Mouse (Mus musculus): ENCODE results near the gene Mansc4. TPM values are rescaled to one million over a fixed set of nuclear protein-coding genes. Genes with fewer than 3 reads are reported as not detected.
A peak's percentile ranks its signal among the peaks of the same experiment; 100 is the strongest.

The Mansc4 gene
- total and polyA plus RNA-seq, 2 experiments from 2014 or later, result 1.6 TPM

DNA sequence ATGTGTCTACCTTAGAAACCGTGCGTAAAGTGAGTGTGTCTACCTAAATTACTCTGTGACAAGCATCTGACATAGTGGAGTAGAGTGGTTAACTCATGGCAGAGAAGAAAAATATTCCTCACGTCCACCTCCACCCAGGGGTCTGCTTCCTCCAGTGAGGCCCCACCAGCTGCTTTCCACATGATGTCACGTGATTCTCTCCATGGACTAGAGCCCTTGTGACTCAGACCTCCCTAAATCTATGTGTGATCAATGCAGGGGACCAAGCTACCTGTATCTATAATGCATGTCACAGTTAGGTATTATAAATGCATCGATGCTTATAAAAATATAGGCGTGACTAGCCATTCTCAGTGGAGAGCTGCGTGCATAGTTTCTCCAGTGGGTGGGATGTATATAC lies 7.9 kb upstream of the Mansc4 start:
- H3K4me3 ChIP-seq (ENCODE audit: low read depth, low read length), result no peak overlapping the region
- H3K4me2 ChIP-seq (ENCODE audit: low read depth), result no peak overlapping the region
- no peak for TF ChIP-seq CTCF (IDR thresholded peaks at IDR 0.05; ENCODE audit: low read depth)
- peaks cover 2% of the 10 kb centered on the region; the same call in 1 of the 2 replicates for H3K36me3 ChIP-seq (ENCODE audit: insufficient read depth)
- H3K4me1 ChIP-seq (ENCODE audit: insufficient read depth), result peaks cover 15% of the 10 kb centered on the region; the same call in 1 of the 2 replicates
- no peaks in the 10 kb centered on the region for H3K27me3 ChIP-seq (ENCODE audit: insufficient read depth, low read length)
- no peaks in the 10 kb centered on the region for H3K9me3 ChIP-seq (ENCODE audit: low read length)
- WGBS, result 86% methylated on average over 7 of the region's 7 CpGs
- H3K9ac ChIP-seq, result no peak overlapping the region
- no peak for ATAC-seq
- DNase-seq, result no peak
- no peak overlapping the region for H3K27ac ChIP-seq (ENCODE audit: low read depth, low read length)

DNA sequence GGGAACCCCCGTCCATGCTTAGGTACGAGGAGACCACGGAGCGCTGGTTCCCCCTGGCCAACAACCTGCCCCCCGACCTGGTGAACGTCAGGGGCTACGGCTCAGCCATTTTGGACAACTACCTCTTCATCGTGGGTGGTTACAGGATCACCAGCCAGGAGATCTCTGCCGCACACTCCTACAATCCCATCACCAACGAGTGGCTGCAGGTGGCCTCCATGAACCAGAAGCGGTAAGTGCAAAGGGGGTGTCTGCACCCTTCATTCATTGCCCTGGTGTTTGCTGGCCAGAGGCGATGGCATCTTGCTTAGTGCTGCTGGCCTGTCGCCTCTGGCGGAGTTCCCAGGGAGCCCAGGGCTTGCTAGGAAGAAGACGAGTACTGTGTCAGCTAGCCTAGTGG lies 5.3 kb upstream of the Mansc4 start:
- DNase-seq (peak; percentile 67), ATAC-seq (peak; percentile 12)
- H3K4me2 ChIP-seq (ENCODE audit: low read depth), result peak overlapping the region; percentile 95
- H3K9ac ChIP-seq, result peak overlapping the region; percentile 88
- WGBS, result 3% methylated on average over 15 of the region's 15 CpGs
- H3K4me1 ChIP-seq (ENCODE audit: insufficient read depth), result peaks cover 15% of the 10 kb centered on the region; the same call in 1 of the 2 replicates
- H3K27ac ChIP-seq (ENCODE audit: low read depth, low read length), result peak overlapping the region; percentile 86
- no peak for TF ChIP-seq CTCF (IDR thresholded peaks at IDR 0.05; ENCODE audit: low read depth)
- H3K4me3 ChIP-seq (ENCODE audit: low read depth, low read length), result peak overlapping the region; percentile 69
- no peaks in the 10 kb centered on the region for H3K27me3 ChIP-seq (ENCODE audit: insufficient read depth, low read length)
- peaks cover 2% of the 10 kb centered on the region; the same call in 1 of the 2 replicates for H3K36me3 ChIP-seq (ENCODE audit: insufficient read depth)
- no peaks in the 10 kb centered on the region for H3K9me3 ChIP-seq (ENCODE audit: low read length)

GRCm38 (mm10) chr6:147091136-147092120 lies 4.6 kb upstream of the Mansc4 start, which contains the start of gene Klhl42:
Gene Klhl42, plus strand, starts transcription at chr6:147091379.
- Histone ChIP-seq H3K9me3 (ENCODE audit: low read length) (no peaks in the 10 kb centered on the region), H3K9ac (peak within 1 kb of the TSS; percentile 88), H3K27me3 (ENCODE audit: insufficient read depth, low read length) (no peaks in the 10 kb centered on the region), H3K36me3 (ENCODE audit: insufficient read depth) (peaks cover 2% of the 10 kb centered on the region; the same call in 1 of the 2 replicates), H3K4me3 (ENCODE audit: low read depth, low read length) (peak within 1 kb of the TSS; percentile 69), H3K27ac (ENCODE audit: low read depth, low read length) (peak within 1 kb of the TSS; percentile 86), H3K4me1 (ENCODE audit: insufficient read depth) (peaks cover 15% of the 10 kb centered on the region; the same call in 1 of the 2 replicates), H3K4me2 (ENCODE audit: low read depth) (peak within 1 kb of the TSS; percentile 95)
- DNase-seq, result peak; percentile 81
- 3% methylated on average over 98 of the region's 99 CpGs for WGBS
- no peak for TF ChIP-seq CTCF (IDR thresholded peaks at IDR 0.05; ENCODE audit: low read depth)
- ATAC-seq, result peak; percentile 89

GRCm38 (mm10) chr6:147090191-147090590 lies 3.4 kb upstream of the Mansc4 start:
- H3K9ac ChIP-seq, result no peak overlapping the region; the same call in 1 of the 2 replicates

GRCm38 (mm10) chr6:147088517-147088916 lies 1.7 kb upstream of the Mansc4 start:
- Histone ChIP-seq H3K4me2 (ENCODE audit: low read depth) (no peak overlapping the region), H3K4me3 (ENCODE audit: low read depth, low read length) (no peak overlapping the region), H3K27ac (ENCODE audit: low read depth, low read length) (no peak overlapping the region), H3K4me1 (ENCODE audit: insufficient read depth) (peaks cover 10% of the 10 kb centered on the region; the same call in 1 of the 2 replicates), H3K9me3 (ENCODE audit: low read length) (no peaks in the 10 kb centered on the region), H3K36me3 (ENCODE audit: insufficient read depth) (no peaks in the 10 kb centered on the region), H3K9ac (no peak overlapping the region), H3K27me3 (ENCODE audit: insufficient read depth, low read length) (no peaks in the 10 kb centered on the region)
- ATAC-seq (no peak), DNase-seq (no peak)
- 0 out of 2 replicates have a peak, but pooled peaks have one; percentile 16 for TF ChIP-seq CTCF (IDR thresholded peaks at IDR 0.05; ENCODE audit: low read depth)
- WGBS, result 81% methylated on average over 3 of the region's 3 CpGs

More at GRCm38 (mm10) chr6:147090191-147090590, 3.4 kb upstream of the Mansc4 start:
- no peak overlapping the region; the same call in 1 of the 2 replicates for H3K4me3 ChIP-seq (ENCODE audit: low read depth, low read length)
- peak; percentile 35 for DNase-seq
- TF ChIP-seq CTCF (IDR thresholded peaks at IDR 0.05; ENCODE audit: low read depth), result no peak
- ATAC-seq, result no peak
- H3K27me3 ChIP-seq (ENCODE audit: insufficient read depth, low read length), result no peaks in the 10 kb centered on the region
- H3K9me3 ChIP-seq (ENCODE audit: low read length), result no peaks in the 10 kb centered on the region
- WGBS, result 45% methylated on average over 5 of the region's 5 CpGs
- peak overlapping the region; percentile 95 for H3K4me2 ChIP-seq (ENCODE audit: low read depth)
- H3K27ac ChIP-seq (ENCODE audit: low read depth, low read length), result no peak overlapping the region
- peaks cover 15% of the 10 kb centered on the region; the same call in 1 of the 2 replicates for H3K4me1 ChIP-seq (ENCODE audit: insufficient read depth)
- peaks cover 2% of the 10 kb centered on the region; the same call in 1 of the 2 replicates for H3K36me3 ChIP-seq (ENCODE audit: insufficient read depth)

DNA sequence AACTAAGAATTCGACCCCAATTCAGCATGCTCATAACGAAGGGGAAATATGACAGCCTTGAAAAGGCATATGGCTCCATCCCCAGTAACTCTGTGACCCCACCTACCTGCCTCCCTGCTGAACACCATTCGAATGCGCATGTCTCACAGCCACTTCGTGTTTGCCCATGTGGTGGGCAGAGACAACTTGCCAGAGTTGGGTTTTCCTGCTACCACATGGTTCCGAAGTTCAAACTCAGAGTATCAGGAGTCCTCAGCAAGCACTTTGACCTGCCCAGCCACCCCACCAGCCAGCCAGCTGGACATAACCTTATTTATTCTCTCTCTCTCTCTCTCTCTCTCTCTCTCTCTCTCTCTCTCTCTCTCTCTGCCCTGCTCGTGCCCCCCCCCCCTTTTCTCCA lies 904 bp upstream of the Mansc4 start:
- TF ChIP-seq CTCF (IDR thresholded peaks at IDR 0.05; ENCODE audit: low read depth), result no peak
- H3K4me1 ChIP-seq (ENCODE audit: insufficient read depth), result peaks cover 6% of the 10 kb centered on the region; the same call in 1 of the 2 replicates
- no peak overlapping the region for H3K9ac ChIP-seq
- ATAC-seq (no peak), DNase-seq (no peak)
- H3K27me3 ChIP-seq (ENCODE audit: insufficient read depth, low read length), result no peaks in the 10 kb centered on the region
- no peak overlapping the region for H3K4me3 ChIP-seq (ENCODE audit: low read depth, low read length)
- H3K27ac ChIP-seq (ENCODE audit: low read depth, low read length), result no peak overlapping the region
- no peaks in the 10 kb centered on the region for H3K9me3 ChIP-seq (ENCODE audit: low read length)
- 49% methylated on average over 6 of the region's 7 CpGs for WGBS
- no peaks in the 10 kb centered on the region for H3K36me3 ChIP-seq (ENCODE audit: insufficient read depth)
- no peak overlapping the region for H3K4me2 ChIP-seq (ENCODE audit: low read depth)
